Mouse (Mus musculus) right cerebral cortex, postnatal 10 days (tissue): Measurements from ENCODE around the gene Ltv1.

ENCODE experiments used
- DNase-seq, 2 experiments: peaks; one replicate each; pipeline ENCODE4 v3.0.0; 2021; ENCODE audit warnings: low spot score in 2 of 2

Ltv1 gene

DNA sequence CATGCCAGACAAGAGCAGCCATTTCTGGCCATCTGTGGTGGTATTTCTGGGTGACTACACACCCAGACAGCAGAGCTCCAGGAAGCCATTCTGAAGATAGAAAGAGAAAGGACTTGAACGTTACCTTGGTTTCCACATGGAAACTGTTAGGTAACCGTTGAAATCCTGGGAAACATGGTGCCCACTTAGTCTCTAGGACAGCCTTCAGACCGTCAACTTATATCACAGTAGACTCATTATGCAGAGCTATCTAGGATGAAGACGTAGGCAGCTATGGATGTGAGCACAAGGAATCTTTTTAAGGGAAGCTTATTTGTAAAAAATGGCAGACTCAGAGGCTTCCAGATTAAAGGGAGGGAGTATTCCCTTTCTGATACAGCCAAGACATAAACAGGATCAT lies 59.1 kb downstream of the Ltv1 start:
- no peak for DNase-seq
